Mouse (Mus musculus): Measurements from ENCODE around the gene Qtrt2. TPM values are rescaled to one million over a fixed set of nuclear protein-coding genes. Genes with fewer than 3 reads are reported as not detected.

Gene Qtrt2
- 10 to 100 TPM in 1 of 2 experiments, 1 to 10 TPM in 1; 9.9 to 13.0 TPM for total RNA-seq (2021)
- long read RNA-seq, experiment 1, partial matches to known transcripts = 0 of 3 reads
- long read RNA-seq, experiment 1, other reads (novel, unspliced or antisense) = 3 of 3 reads
- long read RNA-seq, experiment 2 = 0 reads

DNA sequence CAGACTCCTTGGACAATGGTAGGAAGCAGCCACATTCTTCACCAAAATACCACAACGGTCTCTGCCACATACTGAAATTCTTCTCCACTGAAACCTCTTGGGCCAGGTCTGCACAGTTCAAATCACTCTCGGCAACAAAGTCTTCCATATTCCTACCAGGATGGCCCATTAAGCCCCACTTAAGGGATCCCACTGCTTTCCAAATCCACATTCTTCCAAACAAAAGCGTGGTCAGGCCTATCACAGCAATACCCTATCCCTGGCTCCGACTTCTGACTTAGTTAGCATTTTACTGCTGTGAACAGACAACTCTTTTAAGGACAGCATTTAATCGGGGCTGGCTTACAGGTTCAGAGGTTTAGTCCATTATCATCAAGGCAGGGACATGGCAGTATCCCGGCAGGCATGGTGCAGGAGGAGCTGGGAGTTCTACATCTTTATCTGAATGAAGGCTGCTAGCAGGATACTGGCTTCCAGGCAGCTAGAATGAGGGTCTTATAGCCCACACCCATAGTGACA lies at the start of gene Qtrt2:
Qtrt2 (minus strand) TSS at position 469 of the 519 bp plus-strand sequence.
- no peak for DNase-seq

DNA sequence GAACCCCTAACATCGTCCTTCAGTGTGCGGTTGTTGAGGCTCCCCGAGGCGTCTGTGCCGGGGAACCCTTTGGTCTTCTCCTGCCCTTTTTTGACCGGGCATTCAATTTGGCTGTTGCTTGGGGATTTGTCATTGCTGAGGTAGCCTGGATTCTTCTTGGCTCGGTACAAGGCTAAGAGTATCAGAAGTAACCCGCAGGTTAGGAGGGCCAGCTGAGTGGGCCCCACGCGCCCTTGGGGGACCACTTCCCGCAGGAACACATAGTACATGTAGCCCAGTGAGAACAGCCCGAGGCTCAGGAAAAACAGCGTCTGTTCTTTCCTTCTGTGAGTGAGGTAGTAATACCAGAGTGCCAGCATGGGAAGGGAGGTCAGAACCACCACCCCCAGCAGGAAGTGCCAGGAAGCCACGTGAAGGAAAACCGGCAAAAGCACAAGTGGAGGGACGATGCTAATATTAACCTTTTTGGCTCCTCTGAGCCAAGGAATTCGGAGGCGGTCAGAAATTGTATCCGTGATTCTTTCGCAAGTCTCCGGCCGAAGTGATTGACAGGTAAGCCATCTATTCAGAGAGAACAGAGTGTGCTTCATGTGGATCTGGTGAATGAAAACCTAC lies 47.1 kb upstream of the Qtrt2 start:
- no peak for DNase-seq

GRCm38 (mm10) chr16:43973147-43973546 lies 46.5 kb upstream of the Qtrt2 start:
- no peak for DNase-seq

DNA sequence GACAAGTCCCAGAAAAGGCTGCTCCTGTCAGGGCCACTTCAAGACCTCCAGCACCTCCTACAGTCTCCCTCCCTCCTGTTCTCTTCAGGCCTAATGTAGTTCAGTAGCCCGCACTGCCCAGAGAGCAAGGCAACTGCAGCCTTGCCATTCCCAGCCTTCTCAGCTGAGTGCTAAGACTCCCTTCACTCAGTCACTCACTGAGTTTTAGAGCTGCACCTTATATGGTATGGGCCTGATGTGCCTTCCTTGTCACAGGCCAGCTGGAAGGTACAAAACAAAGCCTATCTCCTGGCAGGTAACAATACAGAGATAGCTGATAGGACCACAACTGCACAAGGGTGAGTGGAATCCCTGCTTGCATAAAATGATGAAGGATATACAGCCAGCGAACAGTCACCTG lies 45.8 kb upstream of the Qtrt2 start:
- no peak for DNase-seq

GRCm38 (mm10) chr16:43971741-43972140 lies 45.1 kb upstream of the Qtrt2 start:
- DNase-seq = no peak

DNA sequence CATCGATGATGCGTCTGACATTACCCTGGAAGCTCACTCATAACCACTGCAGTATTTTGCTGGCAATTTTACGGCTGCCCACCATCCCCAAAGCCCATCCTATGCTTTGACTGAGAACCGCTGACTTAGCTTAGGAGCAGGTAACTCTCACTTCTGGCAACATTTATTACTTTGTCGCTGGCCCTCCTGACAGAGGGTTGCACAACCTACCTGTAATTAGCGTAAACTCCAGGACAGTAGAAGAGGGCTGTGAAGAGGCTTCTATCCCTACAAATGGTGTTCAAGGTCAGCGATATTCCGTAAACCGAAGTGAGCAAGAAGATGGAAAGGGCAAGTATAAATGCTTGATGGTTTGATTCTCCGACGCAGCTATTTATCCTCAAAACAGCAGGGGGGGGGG lies 44.6 kb upstream of the Qtrt2 start:
- DNase-seq = no peak

DNA sequence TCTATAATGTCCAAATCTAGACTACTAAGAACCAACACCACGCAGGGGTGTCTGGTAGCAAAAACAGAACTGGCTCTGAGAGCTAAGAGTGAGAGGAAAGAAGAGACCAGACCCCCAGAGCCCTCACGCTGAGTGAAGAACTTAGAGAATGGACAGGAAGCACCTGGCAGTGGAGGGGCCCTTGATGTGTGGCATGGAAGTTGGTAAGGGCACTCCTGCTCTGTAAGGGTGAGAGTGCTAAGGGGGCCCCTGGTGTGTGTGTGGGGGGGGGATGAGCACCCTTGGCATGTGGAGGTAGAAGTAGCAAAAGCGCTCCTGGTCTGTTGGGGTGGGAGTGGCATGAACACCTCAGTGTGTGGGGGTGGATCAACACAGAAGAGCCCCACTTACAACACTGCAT lies 43.8 kb upstream of the Qtrt2 start:
- no peak for DNase-seq

- peak; percentile 29 to 41 for DNase-seq
These were observed 39.3 kb upstream of the Qtrt2 start for GRCm38 (mm10) chr16:43965781-43966389.

- DNase-seq = no peak
These were observed 37.2 kb upstream of the Qtrt2 start for GRCm38 (mm10) chr16:43963780-43964179.

- no peak for DNase-seq
These were observed 36.7 kb upstream of the Qtrt2 start for GRCm38 (mm10) chr16:43963291-43963690.

DNA sequence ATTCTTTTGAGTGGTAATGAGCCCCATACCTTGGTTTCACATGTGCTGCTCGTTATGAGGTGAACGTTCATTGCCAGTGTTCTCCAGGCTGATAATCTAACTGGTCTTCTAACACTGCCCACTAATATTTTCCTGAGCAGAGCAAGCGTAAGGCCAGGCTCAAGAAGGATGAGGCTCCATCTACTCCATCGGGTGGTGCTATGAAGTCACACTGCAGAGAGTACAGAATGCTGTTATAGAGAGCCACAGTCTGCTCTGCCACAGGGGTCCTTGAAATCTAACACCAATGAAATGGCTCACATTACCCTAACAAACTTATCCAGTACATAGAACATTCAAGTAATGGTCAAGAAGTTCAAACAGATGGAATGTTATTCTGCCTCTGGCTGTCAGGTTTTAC lies 31.4 kb upstream of the Qtrt2 start:
- no peak for DNase-seq

DNA sequence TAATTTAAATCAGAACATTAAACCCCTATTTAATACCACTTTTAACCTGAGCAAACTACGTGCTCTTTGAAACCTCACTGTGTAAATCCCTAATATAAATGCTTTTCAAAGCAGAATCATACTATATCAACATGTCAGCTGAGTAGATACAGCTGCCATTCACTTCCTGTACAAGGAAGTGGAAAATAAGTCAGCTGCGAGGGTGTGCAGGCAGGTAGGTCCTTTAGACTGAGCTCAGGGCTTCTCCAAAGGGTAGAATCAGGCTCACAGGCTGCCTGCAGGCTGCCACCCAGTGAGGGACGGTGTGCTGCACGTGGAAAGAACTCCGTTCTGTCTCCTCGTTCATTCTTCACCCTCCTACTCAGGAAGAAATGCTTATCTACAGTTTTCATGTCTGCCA lies 28.3 kb upstream of the Qtrt2 start:
- DNase-seq = no peak

DNA sequence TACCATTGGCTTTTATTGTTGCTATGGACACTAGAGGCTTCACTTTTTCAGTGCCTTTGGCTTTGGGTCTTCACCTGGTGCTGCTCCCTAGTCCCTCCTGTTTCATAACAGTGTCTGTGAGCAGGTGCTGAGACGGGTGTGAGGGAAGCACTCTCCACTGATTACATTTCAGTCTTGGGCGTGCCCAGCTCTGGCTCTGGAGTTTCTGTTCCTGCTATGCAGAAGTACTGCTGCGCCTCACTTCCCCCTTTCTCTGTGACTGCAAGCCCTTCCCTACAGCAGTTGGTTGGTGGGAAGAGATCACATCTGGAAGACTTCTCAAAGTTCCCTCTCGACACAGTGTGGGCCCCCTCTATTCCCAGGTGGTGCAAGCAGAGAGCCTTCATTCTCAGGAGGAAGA lies 25.0 kb upstream of the Qtrt2 start:
- peak in 1 of 2 experiments; percentile 71 for DNase-seq

DNA sequence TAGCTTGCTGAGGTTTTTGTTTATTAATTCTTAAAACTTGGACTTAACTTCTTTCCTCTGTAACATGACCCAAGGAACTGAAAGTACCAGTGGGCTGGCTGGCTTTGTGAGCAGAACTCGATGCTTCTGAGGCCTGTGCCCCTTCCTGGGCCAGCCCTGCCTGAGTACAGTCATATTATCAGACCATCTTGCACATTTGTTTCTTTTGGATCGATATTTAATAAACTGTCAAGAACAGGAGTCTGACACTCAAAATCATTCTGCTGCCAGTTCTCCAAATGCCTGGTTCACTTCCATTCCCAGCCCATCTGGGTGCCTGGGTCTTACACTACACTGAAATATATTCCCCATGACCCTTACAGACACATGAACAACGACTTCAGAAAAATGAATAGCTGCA lies 19.3 kb upstream of the Qtrt2 start:
- DNase-seq = no peak

DNA sequence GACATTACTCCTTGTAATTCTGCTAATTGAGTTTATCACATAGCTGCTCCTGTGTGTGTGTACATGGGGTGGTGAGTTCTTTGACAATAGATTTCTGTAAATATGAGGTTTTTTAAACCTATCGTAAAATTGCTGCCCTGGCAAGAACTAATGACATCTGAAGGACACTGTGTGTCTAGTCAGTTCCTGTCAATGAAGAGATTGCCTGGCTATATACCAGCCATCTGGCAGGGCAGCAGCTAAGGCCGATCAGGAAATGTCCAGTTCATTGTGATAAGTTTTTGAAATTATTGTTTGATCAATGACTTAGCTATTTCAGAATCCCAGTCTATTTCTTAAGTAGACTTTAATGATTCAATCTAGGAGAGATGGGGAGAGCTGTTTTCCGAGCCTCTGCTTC lies 18.7 kb upstream of the Qtrt2 start:
- DNase-seq = no peak

GRCm38 (mm10) chr16:43940846-43941245 lies 14.2 kb upstream of the Qtrt2 start:
- DNase-seq = no peak

GRCm38 (mm10) chr16:43935892-43936291 lies 9.3 kb upstream of the Qtrt2 start:
- no peak for DNase-seq

DNA sequence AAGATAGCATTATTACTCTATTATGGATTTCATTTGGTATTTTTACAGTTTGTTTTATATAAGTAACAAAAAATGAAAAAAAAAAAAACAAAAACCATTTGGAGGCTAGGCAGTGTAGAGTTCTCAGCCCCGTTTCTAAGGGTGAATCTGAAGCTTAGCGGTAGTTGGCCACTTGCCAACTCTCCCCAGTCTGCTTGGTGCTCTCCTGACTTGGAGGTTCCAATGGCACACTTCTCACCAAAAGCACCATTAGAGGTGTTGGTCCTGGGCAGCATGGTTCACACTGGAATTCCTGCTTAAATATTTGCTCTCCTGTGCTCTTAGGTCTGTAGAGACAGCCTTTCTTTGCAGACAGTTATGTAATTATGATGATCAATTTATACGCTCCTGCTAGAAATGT lies 8.8 kb upstream of the Qtrt2 start:
- DNase-seq = no peak

DNA sequence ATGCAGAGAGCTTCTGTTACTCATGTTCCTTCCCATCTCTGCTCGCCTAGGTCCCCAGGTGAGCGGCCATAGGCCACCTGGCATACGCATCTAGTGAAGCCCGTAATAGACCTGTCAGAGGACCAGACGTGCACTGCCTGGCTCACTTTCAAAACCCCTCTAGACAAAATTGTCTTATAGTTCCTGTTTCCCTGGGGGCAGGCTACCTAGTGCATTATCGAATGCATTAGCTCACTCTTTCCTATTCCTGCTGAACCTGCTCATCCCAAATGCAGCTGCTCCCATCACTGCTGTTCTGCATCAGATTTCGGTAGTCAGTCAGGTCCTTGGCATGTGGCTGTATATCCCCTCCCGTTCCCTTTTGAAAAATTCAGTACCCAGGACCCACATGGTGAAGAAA lies 8.2 kb upstream of the Qtrt2 start:
- no peak for DNase-seq

- no peak for DNase-seq
These were observed 6.4 kb upstream of the Qtrt2 start for GRCm38 (mm10) chr16:43933041-43933440.

DNA sequence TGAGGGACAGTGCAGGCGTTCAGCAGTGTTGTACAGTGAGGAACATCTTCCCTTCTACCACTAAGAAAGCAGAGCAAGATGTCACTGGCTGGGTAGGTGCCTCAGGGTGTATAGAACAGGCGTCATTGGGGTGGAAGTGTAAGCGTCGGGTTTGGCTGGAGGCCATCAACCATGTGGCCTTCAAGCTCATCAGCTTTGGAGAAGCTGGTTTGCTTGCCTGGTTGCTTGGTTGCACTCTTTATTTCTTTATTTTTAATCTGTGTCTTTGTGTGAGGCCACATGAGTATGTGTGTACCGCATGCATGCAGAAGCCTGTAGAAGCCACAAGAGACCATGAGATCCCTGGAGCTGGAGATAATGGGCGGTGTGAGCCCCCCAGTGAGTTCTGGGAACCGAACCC lies 5.7 kb upstream of the Qtrt2 start:
- DNase-seq = no peak

DNA sequence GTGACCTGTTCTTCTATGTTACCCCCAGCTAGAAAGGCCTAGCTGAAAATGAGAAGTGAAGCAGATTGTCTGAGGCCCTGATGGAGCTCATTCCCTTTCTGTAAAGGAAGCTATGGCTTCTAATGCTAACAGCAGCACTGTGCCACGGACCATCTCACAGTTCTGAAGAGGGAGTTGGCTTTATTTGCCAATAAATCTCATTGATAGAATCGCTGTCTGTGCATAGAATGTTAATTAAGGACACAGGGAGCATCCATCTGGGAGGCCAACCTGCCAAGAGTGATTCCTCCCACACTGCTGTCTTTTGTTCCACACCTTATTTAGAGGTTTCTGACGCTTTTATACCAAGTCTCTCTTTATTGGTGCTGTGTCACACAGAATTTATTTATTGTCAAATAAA lies 4.9 kb upstream of the Qtrt2 start:
- no peak for DNase-seq

DNA sequence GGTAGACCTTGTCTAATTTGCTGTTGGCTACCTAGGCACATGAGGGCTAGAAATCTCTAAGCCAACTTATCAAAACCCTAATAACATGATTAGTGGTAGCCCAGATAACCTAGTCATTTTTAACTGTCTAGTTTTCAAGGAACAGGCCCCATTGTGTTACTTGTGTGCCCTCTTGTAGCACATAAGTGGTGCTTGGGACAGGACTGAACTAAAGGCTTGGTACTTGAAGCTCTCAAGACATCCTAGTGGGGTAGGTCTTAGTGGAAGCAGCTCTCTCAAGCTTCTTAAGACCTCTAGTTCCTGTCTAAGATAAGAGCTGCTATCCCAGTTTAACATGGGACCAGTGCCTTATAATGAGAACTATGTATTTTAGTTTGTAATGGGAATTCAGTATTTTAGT lies 4.0 kb upstream of the Qtrt2 start:
- DNase-seq = no peak

GRCm38 (mm10) chr16:43925846-43926245 lies 763 bp downstream of the Qtrt2 start:
- DNase-seq = no peak
